Mouse (Mus musculus): ENCODE measurements around the gene Pdzd8. TPM values are rescaled to one million over a fixed set of nuclear protein-coding genes. Genes with fewer than 3 reads are reported as not detected.

The Pdzd8 gene
- polyA plus RNA-seq, 2 experiments from 2014 or later: 6.2 to 10.1 TPM

DNA sequence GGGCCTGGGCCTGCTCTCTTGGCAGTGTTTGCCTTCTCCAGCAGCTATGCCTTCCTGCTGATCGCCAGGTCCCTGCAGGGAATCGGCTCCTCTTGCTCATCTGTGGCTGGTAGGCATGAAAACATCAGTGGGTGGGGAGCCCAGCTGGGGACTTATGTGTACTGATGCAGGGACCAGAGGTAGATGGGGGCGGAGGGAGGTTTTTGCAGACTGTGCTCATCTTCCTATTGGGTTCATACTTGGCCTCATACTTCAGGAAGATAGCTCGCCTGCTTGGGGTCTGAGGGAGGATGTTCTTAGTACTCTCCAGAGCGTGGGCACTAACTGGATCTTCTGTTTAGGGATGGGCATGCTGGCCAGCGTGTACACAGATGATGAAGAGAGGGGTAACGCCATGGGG is 72.4 kb downstream of the Pdzd8 start:
- ATAC-seq: no peak

DNA sequence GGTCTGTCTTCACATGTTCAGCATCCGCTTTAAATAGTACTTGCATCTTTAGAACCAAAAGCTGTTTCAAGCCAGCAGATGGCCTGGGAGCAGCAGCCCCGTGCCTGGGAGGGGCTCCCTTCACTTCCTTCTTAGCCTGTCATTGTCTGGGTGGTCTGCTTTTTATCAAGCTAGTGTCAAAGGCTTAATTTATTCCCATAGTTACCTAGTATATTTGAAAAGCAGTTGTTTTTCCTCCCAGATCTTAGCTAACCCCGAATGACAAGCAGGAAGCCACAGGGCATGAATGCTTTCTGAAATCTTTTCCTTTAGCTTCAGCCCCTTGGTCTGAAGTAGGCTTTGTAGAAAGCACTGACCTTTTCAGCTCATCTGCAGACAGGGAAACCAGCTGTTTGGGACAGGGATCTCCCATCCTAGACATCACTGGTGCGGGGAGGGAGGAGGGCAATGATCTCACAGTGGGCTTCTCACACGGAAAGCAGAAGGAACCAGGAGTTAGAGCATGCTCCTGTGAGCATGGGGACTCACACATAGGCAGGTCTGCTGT is 78.1 kb downstream of the Pdzd8 start:
- ATAC-seq: no peak

GRCm38 (mm10) chr19:59265907-59266306 is 79.7 kb downstream of the Pdzd8 start:
- no peak for ATAC-seq

- ATAC-seq: no peak
Observed at GRCm38 (mm10) chr19:59264838-59265532, 80.6 kb downstream of the Pdzd8 start.

DNA sequence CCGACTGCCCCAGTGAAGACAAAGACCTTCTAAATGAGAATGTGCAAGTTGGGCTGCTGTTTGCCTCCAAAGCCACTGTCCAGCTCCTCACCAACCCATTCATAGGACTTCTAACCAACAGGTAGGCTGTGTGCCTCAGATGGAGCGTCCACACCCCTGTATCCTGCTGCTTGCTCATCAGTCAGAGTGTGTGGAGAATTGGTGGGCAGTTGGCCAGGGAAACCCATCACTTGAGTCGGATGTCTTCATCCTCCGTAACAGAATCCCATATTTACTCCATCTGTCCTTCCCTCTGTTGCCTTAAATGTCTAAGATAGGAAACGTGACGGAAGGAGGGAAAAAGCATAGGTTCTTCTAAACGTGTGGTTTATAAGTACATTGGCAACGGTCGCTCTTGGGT is 82.4 kb downstream of the Pdzd8 start:
- ATAC-seq: no peak

DNA sequence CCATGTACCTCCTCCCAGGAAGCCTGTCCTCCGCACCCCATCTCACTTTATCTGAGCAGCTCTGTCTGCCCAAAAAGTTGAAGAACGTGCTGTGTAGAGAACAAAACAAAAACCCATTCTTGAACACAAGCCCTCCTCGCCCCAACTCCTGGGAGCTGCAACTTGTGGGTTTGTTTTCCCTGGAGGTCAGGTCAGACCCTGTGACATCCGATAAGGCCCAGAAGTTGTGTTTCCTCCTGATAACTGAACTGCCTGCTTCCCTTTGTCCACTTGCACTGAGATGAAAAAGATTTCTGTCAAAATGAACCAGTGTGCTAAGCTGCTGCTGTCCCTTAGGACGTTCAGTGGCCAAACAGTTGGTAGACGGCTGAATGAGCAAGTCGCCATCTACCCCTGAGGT is 84.0 kb downstream of the Pdzd8 start:
- ATAC-seq: no peak

- ATAC-seq: no peak
Observed at GRCm38 (mm10) chr19:59260718-59261442, 84.7 kb downstream of the Pdzd8 start, which contains the start of gene Slc18a2. TSS of gene Slc18a2 (plus strand) at chr19:59260896.

DNA sequence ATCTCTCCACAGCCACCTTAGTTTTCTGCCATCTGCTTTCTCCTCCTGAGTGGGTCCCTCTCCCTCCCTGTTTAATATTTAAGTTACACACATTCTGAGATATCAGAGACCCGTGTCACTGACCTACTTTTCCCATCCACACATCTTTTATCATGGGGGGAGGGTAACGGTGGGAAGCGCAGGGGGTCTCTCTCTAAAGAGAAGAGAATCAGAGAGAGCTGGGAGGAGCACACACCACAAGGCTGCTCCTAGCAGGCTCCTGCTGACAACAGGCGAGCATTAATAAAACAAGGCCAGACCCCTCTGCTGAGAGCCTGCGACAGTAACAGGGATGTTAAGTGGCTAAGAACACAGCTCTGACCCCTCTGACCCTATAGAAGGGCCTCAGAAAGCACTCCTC is 85.9 kb downstream of the Pdzd8 start:
- no peak for ATAC-seq

GRCm38 (mm10) chr19:59252651-59253050 is 92.9 kb downstream of the Pdzd8 start:
- no peak for ATAC-seq

- peak; percentile 51 for ATAC-seq
Observed at GRCm38 (mm10) chr19:59248553-59249286, 96.9 kb downstream of the Pdzd8 start.

DNA sequence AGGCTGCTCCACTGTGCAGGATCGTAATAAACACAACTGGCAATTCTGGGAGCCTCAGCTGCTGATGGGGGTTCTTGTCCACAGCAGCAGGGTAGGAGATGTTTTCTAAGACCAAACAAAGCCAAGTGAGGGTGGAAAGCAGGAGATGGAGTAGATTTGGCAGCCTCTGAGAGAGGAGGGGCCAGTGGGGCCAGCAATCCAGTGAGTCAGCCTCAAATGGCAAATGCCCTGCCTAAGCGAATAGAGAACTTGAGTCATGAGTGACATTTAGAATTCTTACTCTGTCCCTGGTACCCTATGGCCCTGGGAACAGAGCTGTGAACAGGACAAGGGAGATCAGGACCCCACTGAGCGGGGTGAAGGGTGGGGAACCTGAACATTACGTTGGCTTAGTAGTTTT is 97.4 kb downstream of the Pdzd8 start:
- ATAC-seq: no peak

Other genes starting within 250 kb of the Pdzd8 start
- gene Vax1, start 175.7 kb downstream of the Pdzd8 start, polyA plus RNA-seq (2017; shearing (Covaris generic)): not detected
- not detected for gene Kcnk18, start 126.6 kb downstream of the Pdzd8 start, polyA plus RNA-seq (2017; shearing (Covaris generic))
- 10 to 100 TPM; 21.1 to 28.6 TPM for gene Slc18a2, start 84.9 kb downstream of the Pdzd8 start, polyA plus RNA-seq (2017; shearing (Covaris generic))
- 100 to 1,000 TPM in 1 of 2 experiments, 10 to 100 TPM in 1; 76.5 to 637 TPM for gene Rps12-ps3, start 23.5 kb downstream of the Pdzd8 start, polyA plus RNA-seq (2017; shearing (Covaris generic))
- not detected for gene Emx2, start 112.6 kb upstream of the Pdzd8 start, polyA plus RNA-seq (2017; shearing (Covaris generic))

Data from CD4-positive, CD25-positive, alpha-beta regulatory T cell, adult 4 months (primary cell).